ENCODE assay signal across 8 mouse cellular contexts in genomic region chr7:4863041-4863440, GRCm38 (mm10). TPM values are rescaled to one million over a fixed set of nuclear protein-coding genes. Genes with fewer than 3 reads are reported as not detected.
DNase-seq lines count a peak whose midpoint lies in the region; ATAC-seq and TF ChIP-seq lines count a peak whose summit lies in the region.

No protein-coding gene starts in this region.

- H3K36me3 ChIP-seq in embryonic facial prominence, embryonic 12.5 days: no peaks in the 10 kb centered on the region
- H3K36me3 ChIP-seq in embryonic facial prominence, embryonic 10.5 days (replicated peaks): no peaks in the 10 kb centered on the region
- no peaks in the 10 kb centered on the region for H3K36me3 ChIP-seq in lung, embryonic 14.5 days (ENCODE audit: insufficient read depth)
- H3K36me3 ChIP-seq in forebrain, embryonic 15.5 days: no peaks in the 10 kb centered on the region

- H3K9me3 ChIP-seq in embryonic facial prominence, embryonic 12.5 days: no peaks in the 10 kb centered on the region
- no peaks in the 10 kb centered on the region; the same call in 1 of the 2 replicates for H3K9me3 ChIP-seq in embryonic facial prominence, embryonic 10.5 days
- H3K9me3 ChIP-seq in lung, embryonic 14.5 days (ENCODE audit: low read depth, low read length): no peaks in the 10 kb centered on the region
- H3K9me3 ChIP-seq in forebrain, embryonic 15.5 days: no peaks in the 10 kb centered on the region; the same call in 1 of the 2 replicates

- no peak overlapping the region for H3K4me3 ChIP-seq in embryonic facial prominence, embryonic 12.5 days
- H3K4me3 ChIP-seq in embryonic facial prominence, embryonic 10.5 days: no peak overlapping the region
- no peak overlapping the region for H3K4me3 ChIP-seq in lung, embryonic 14.5 days (ENCODE audit: low read depth, low read length)
- no peak overlapping the region for H3K4me3 ChIP-seq in forebrain, embryonic 15.5 days

- no peak for TF ChIP-seq CTCF in lung, embryonic 14.5 days (IDR thresholded peaks at IDR 0.05; ENCODE audit: low read depth)

- H3K27me3 ChIP-seq in embryonic facial prominence, embryonic 12.5 days: no peaks in the 10 kb centered on the region
- no peaks in the 10 kb centered on the region for H3K27me3 ChIP-seq in embryonic facial prominence, embryonic 10.5 days (replicated peaks; ENCODE audit: low read depth, poor library complexity, severe bottlenecking)
- no peaks in the 10 kb centered on the region for H3K27me3 ChIP-seq in lung, embryonic 14.5 days (ENCODE audit: insufficient read depth, low read length)
- no peaks in the 10 kb centered on the region for H3K27me3 ChIP-seq in forebrain, embryonic 15.5 days

- no peak for DNase-seq in embryonic facial prominence, embryonic 10.5 days (ENCODE audit: low spot score)
- DNase-seq in adrenal gland, postnatal 36 days: peak; percentile 90 to 94
- peak; percentile 65 for DNase-seq in heart, adult 8-10 months (ENCODE audit: low spot score)
- peak; percentile 89 for DNase-seq in lung, embryonic 14.5 days

- H3K4me1 ChIP-seq in embryonic facial prominence, embryonic 12.5 days: 0 out of 2 replicates have a peak, but pooled peaks cover 4% of the 10 kb centered on the region
- H3K4me1 ChIP-seq in embryonic facial prominence, embryonic 10.5 days: peaks cover 17% of the 10 kb centered on the region
- 0 out of 2 replicates have a peak, but pooled peaks cover 3% of the 10 kb centered on the region for H3K4me1 ChIP-seq in lung, embryonic 14.5 days (ENCODE audit: insufficient read depth)
- peaks cover 15% of the 10 kb centered on the region for H3K4me1 ChIP-seq in forebrain, embryonic 15.5 days

- no peak overlapping the region for H3K4me2 ChIP-seq in embryonic facial prominence, embryonic 12.5 days (replicated peaks)
- no peak overlapping the region for H3K4me2 ChIP-seq in lung, embryonic 14.5 days
- H3K4me2 ChIP-seq in forebrain, embryonic 15.5 days (replicated peaks): no peak overlapping the region

- no peak for ATAC-seq in embryonic facial prominence, embryonic 12.5 days (ENCODE audit: insufficient number of reproducible peaks, insufficient read depth, low FRiP score, low TSS enrichment)
- no peak for ATAC-seq in lung, embryonic 14.5 days (ENCODE audit: insufficient read depth)
- no peak for ATAC-seq in granulocyte monocyte progenitor cell, adult 5-6 weeks (replicated peaks; ENCODE audit: poor library complexity, severe bottlenecking)
- no peak for ATAC-seq in frontal cortex, adult (ENCODE audit: low TSS enrichment)
- ATAC-seq in forebrain, embryonic 15.5 days (replicated peaks): no peak

- H3K9ac ChIP-seq in embryonic facial prominence, embryonic 12.5 days: no peak overlapping the region
- H3K9ac ChIP-seq in lung, embryonic 14.5 days: no peak overlapping the region
- H3K9ac ChIP-seq in forebrain, embryonic 15.5 days (replicated peaks): no peak overlapping the region

- 0 out of 2 replicates have a peak overlapping the region, but pooled peaks have one; percentile 23 for H3K27ac ChIP-seq in embryonic facial prominence, embryonic 12.5 days
- H3K27ac ChIP-seq in embryonic facial prominence, embryonic 10.5 days (replicated peaks): no peak overlapping the region
- H3K27ac ChIP-seq in lung, embryonic 14.5 days (ENCODE audit: low read depth): peak overlapping the region; percentile 65; the same call in 1 of the 2 replicates
- H3K27ac ChIP-seq in forebrain, embryonic 15.5 days (replicated peaks): no peak overlapping the region

- WGBS in embryonic facial prominence, embryonic 12.5 days: 37% methylated on average over 1 of the region's 1 CpGs
- WGBS in embryonic facial prominence, embryonic 10.5 days: 54% methylated on average over 1 of the region's 1 CpGs
- 28% methylated on average over 1 of the region's 1 CpGs for WGBS in lung, embryonic 14.5 days
- 67% methylated on average over 1 of the region's 1 CpGs for WGBS in forebrain, embryonic 15.5 days

RNA-seq across cellular contexts. Expression of gene Isoc2b, which starts 7.0 kb away (rescaled TPM):
- polyA plus RNA-seq in embryonic facial prominence, embryonic 12.5 days (2016; fragmentation: Nextera tagmentation; extraction: Ambion mirVana): 4.1 and 4.4 TPM in 2 replicates
- 2.6 and 4.1 TPM in 2 replicates for polyA plus RNA-seq in embryonic facial prominence, embryonic 10.5 days (2016; fragmentation: Nextera tagmentation; extraction: Ambion mirVana)
- 10 to 100 TPM in 1 of 2 experiments, 1 to 10 TPM in 1; 9.2 to 23.4 TPM for total RNA-seq in adrenal gland, postnatal 36 days (2021)
- 1 to 10 TPM; 5.3 to 6.1 (median 6.0) TPM for total RNA-seq in heart, adult 8-10 months (2022)
- polyA plus RNA-seq in lung, embryonic 14.5 days (2014; fragmentation: Nextera tagmentation; extraction: Ambion mirVana): 5.8 and 6.1 TPM in 2 replicates
- 11.8 and 13.2 TPM in 2 replicates for total RNA-seq in granulocyte monocyte progenitor cell, adult 5-6 weeks (2014; fragmentation: Nextera tagmentation)
- total RNA-seq in granulocyte monocyte progenitor cell, adult 5-6 weeks (2017): 43.0 and 72.6 TPM in 2 replicates
- 3.7 and 4.8 TPM in 2 replicates for polyA plus RNA-seq in forebrain, embryonic 15.5 days (2015; fragmentation: Nextera tagmentation; extraction: Ambion mirVana)

RNA-seq across cellular contexts. Expression of gene Isoc2a, which starts 13.9 kb away (rescaled TPM):
- 0.74 and 0.93 TPM in 2 replicates for polyA plus RNA-seq in embryonic facial prominence, embryonic 12.5 days (2016; fragmentation: Nextera tagmentation; extraction: Ambion mirVana)
- polyA plus RNA-seq in embryonic facial prominence, embryonic 10.5 days (2016; fragmentation: Nextera tagmentation; extraction: Ambion mirVana): 0.68 and 0.86 TPM in 2 replicates
- 10 to 100 TPM; 23.5 to 47.3 TPM for total RNA-seq in adrenal gland, postnatal 36 days (2021)
- total RNA-seq in heart, adult 8-10 months (2022): 10 to 100 TPM; 52.2 to 62.9 (median 54.4) TPM
- 0.88 and 0.91 TPM in 2 replicates for polyA plus RNA-seq in lung, embryonic 14.5 days (2014; fragmentation: Nextera tagmentation; extraction: Ambion mirVana)
- total RNA-seq in granulocyte monocyte progenitor cell, adult 5-6 weeks (2014; fragmentation: Nextera tagmentation): 5.3 and 7.9 TPM in 2 replicates
- 7.9 and 10.7 TPM in 2 replicates for total RNA-seq in granulocyte monocyte progenitor cell, adult 5-6 weeks (2017)
- polyA plus RNA-seq in forebrain, embryonic 15.5 days (2015; fragmentation: Nextera tagmentation; extraction: Ambion mirVana): 0.65 and 0.76 TPM in 2 replicates

RNA-seq across cellular contexts. Expression of gene Shisa7, which starts 18.5 kb away (rescaled TPM):
- polyA plus RNA-seq in embryonic facial prominence, embryonic 12.5 days (2016; fragmentation: Nextera tagmentation; extraction: Ambion mirVana): 0.48 and 0.52 TPM in 2 replicates
- polyA plus RNA-seq in embryonic facial prominence, embryonic 10.5 days (2016; fragmentation: Nextera tagmentation; extraction: Ambion mirVana): 0.23 and 0.35 TPM in 2 replicates
- total RNA-seq in adrenal gland, postnatal 36 days (2021): under 1 TPM; 0.86 to 0.93 TPM
- total RNA-seq in heart, adult 8-10 months (2022): under 1 TPM in 3 of 4 experiments, not detected in 1; 0.09 to 0.56 (median 0.25) TPM
- 1.1 and 1.3 TPM in 2 replicates for polyA plus RNA-seq in lung, embryonic 14.5 days (2014; fragmentation: Nextera tagmentation; extraction: Ambion mirVana)
- not detected in 2 replicates for total RNA-seq in granulocyte monocyte progenitor cell, adult 5-6 weeks (2014; fragmentation: Nextera tagmentation)
- total RNA-seq in granulocyte monocyte progenitor cell, adult 5-6 weeks (2017): not detected in 2 replicates
- 8.8 and 10.7 TPM in 2 replicates for polyA plus RNA-seq in forebrain, embryonic 15.5 days (2015; fragmentation: Nextera tagmentation; extraction: Ambion mirVana)

RNA-seq across cellular contexts. Expression of gene Gm36210, which starts 43.3 kb away (rescaled TPM):
- not detected in 2 replicates for polyA plus RNA-seq in embryonic facial prominence, embryonic 12.5 days (2016; fragmentation: Nextera tagmentation; extraction: Ambion mirVana)
- 0.22 TPM in 1 of 2 replicates, not detected in the other for polyA plus RNA-seq in embryonic facial prominence, embryonic 10.5 days (2016; fragmentation: Nextera tagmentation; extraction: Ambion mirVana)
- not detected for total RNA-seq in adrenal gland, postnatal 36 days (2021)
- under 1 TPM in 2 of 4 experiments, not detected in 2; 0.22 to 0.43 TPM for total RNA-seq in heart, adult 8-10 months (2022)
- polyA plus RNA-seq in lung, embryonic 14.5 days (2014; fragmentation: Nextera tagmentation; extraction: Ambion mirVana): not detected in 2 replicates
- total RNA-seq in granulocyte monocyte progenitor cell, adult 5-6 weeks (2014; fragmentation: Nextera tagmentation): not detected in 2 replicates
- total RNA-seq in granulocyte monocyte progenitor cell, adult 5-6 weeks (2017): not detected in 2 replicates
- 0.31 and 0.33 TPM in 2 replicates for polyA plus RNA-seq in forebrain, embryonic 15.5 days (2015; fragmentation: Nextera tagmentation; extraction: Ambion mirVana)

RNA-seq across cellular contexts. Expression of gene Ube2s, which starts 50.7 kb away (rescaled TPM):
- polyA plus RNA-seq in embryonic facial prominence, embryonic 12.5 days (2016; fragmentation: Nextera tagmentation; extraction: Ambion mirVana): 422 and 452 TPM in 2 replicates
- 422 and 438 TPM in 2 replicates for polyA plus RNA-seq in embryonic facial prominence, embryonic 10.5 days (2016; fragmentation: Nextera tagmentation; extraction: Ambion mirVana)
- total RNA-seq in adrenal gland, postnatal 36 days (2021): 100 to 1,000 TPM; 123 to 125 TPM
- total RNA-seq in heart, adult 8-10 months (2022): 100 to 1,000 TPM in 1 of 4 experiments, 10 to 100 TPM in 3; 76.2 to 103 (median 88.7) TPM
- 428 and 470 TPM in 2 replicates for polyA plus RNA-seq in lung, embryonic 14.5 days (2014; fragmentation: Nextera tagmentation; extraction: Ambion mirVana)
- total RNA-seq in granulocyte monocyte progenitor cell, adult 5-6 weeks (2014; fragmentation: Nextera tagmentation): 236 and 240 TPM in 2 replicates
- 230 and 245 TPM in 2 replicates for total RNA-seq in granulocyte monocyte progenitor cell, adult 5-6 weeks (2017)
- polyA plus RNA-seq in forebrain, embryonic 15.5 days (2015; fragmentation: Nextera tagmentation; extraction: Ambion mirVana): 363 and 383 TPM in 2 replicates

Comparison
In these comparisons a context has a peak if more than half of its experiments do, and no peak if none do; other contexts are left out.
1. H3K27ac ChIP-seq: peak in embryonic facial prominence, embryonic 12.5 days (single experiment) and lung, embryonic 14.5 days (single experiment); none in embryonic facial prominence, embryonic 10.5 days (single experiment) and forebrain, embryonic 15.5 days (single experiment).